Mouse (Mus musculus) forebrain, embryonic 10.5 days (tissue): ENCODE results near the gene Poc5. TPM values are rescaled to one million over a fixed set of nuclear protein-coding genes. Genes with fewer than 3 reads are reported as not detected.
A peak's percentile ranks its signal among the peaks of the same experiment; 100 is the strongest.

ENCODE experiments used
- DNase-seq: peaks from one replicate; pipeline ENCODE4 v3.0.0-alpha.2; 2017; ENCODE audit warnings: low spot score; ENCODE audit errors: extremely low spot score
- H3K27ac ChIP-seq: fragments of 300-500 bp; sonication (generic); 2 replicates; pipeline ENCODE4 v1.5.1; 2016; ENCODE audit warnings: mild to moderate bottlenecking
- H3K27me3 ChIP-seq: fragments of 300-500 bp; sonication (generic); 2 replicates; pipeline ENCODE4 v1.6.1; 2016; ENCODE audit warnings: mild to moderate bottlenecking; ENCODE audit not compliant: poor library complexity, severe bottlenecking
- H3K36me3 ChIP-seq: fragments of 300-500 bp; sonication (generic); replicated peaks from 2 replicates; pipeline ENCODE4 v1.6.1; 2016; ENCODE audit warnings: mild to moderate bottlenecking, moderate library complexity
- H3K4me1 ChIP-seq: fragments of 300-500 bp; sonication (generic); 2 replicates; pipeline ENCODE4 v1.6.1; 2016
- H3K4me3 ChIP-seq: fragments of 300-500 bp; sonication (generic); 2 replicates; pipeline ENCODE4 v1.5.1; 2016; ENCODE audit warnings: mild to moderate bottlenecking, moderate library complexity
- H3K9me3 ChIP-seq: fragments of 300-500 bp; sonication (generic); 2 replicates; pipeline ENCODE4 v1.6.1; 2016; ENCODE audit warnings: mild to moderate bottlenecking, moderate library complexity
- WGBS: fragments of 180-500 bp; shearing (Covaris S2); methylation state at CpG from one replicate; pipeline ENCODE4 v1.1.7; 2016; 5-methylcytosine and 5-hydroxymethylcytosine counted together
- polyA plus RNA-seq: library from polyadenylated mRNA; unstranded; fragments of >200 nt; fragmentation: Nextera tagmentation; extraction: Ambion mirVana; gene quantifications from 2 replicates; pipeline ENCODE4 v1.2.1, GENCODE M21; 2016

The Poc5 gene
- polyA plus RNA-seq, 1 experiment from 2014 or later, result 19.6 TPM

GRCm38 (mm10) chr13:96434899-96435331 is 46.8 kb downstream of the Poc5 start:
- peak overlapping the region; percentile 9; the same call in 1 of the 2 replicates for H3K27ac ChIP-seq
- no peak for DNase-seq
- peaks cover 17% of the 10 kb centered on the region for H3K4me1 ChIP-seq
- H3K4me3 ChIP-seq, result no peak overlapping the region
- H3K36me3 ChIP-seq, result no peaks in the 10 kb centered on the region
- H3K27me3 ChIP-seq, result no peaks in the 10 kb centered on the region
- 68% methylated on average over 5 of the region's 5 CpGs for WGBS
- no peaks in the 10 kb centered on the region for H3K9me3 ChIP-seq

DNA sequence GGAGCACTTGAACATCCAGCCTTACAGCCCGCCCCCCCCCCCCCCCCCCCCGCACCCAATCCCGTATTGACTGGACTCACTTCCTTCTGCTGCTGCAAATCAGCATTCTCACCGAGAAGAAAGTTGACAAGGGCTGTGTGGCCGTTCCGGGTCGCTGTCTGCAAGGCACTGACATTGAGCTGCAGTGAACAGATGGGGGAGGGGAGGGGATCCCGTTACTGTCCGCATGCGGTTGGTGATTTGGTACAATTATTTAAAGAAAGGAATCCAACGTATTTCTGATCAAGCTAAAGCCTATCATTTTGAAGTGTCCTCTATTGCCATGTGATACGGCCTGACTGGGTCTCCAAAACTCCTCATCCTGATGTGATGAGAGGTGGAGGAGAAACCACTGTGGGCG is 47.7 kb downstream of the Poc5 start:
- 55% methylated on average over 12 of the region's 13 CpGs for WGBS
- no peak overlapping the region for H3K4me3 ChIP-seq
- no peak for DNase-seq

GRCm38 (mm10) chr13:96436921-96437320 is 48.8 kb downstream of the Poc5 start:
- Histone ChIP-seq H3K4me3 (no peak overlapping the region), H3K27ac (no peak overlapping the region), H3K9me3 (no peaks in the 10 kb centered on the region), H3K36me3 (no peaks in the 10 kb centered on the region), H3K4me1 (peaks cover 17% of the 10 kb centered on the region), H3K27me3 (no peaks in the 10 kb centered on the region)
- no peak for DNase-seq
- 100% methylated on average over 1 of the region's 1 CpGs for WGBS

More for the DNA sequence above, 47.7 kb downstream of the Poc5 start:
- H3K4me1 ChIP-seq, result peaks cover 17% of the 10 kb centered on the region
- H3K36me3 ChIP-seq, result no peaks in the 10 kb centered on the region
- no peaks in the 10 kb centered on the region for H3K27me3 ChIP-seq
- no peaks in the 10 kb centered on the region for H3K9me3 ChIP-seq
- H3K27ac ChIP-seq, result no peak overlapping the region

- DNase-seq, result no peak
- WGBS, result 95% methylated on average over 4 of the region's 4 CpGs
- no peak overlapping the region for H3K27ac ChIP-seq
- no peak overlapping the region for H3K4me3 ChIP-seq
- no peaks in the 10 kb centered on the region for H3K27me3 ChIP-seq
- no peaks in the 10 kb centered on the region for H3K9me3 ChIP-seq
- peaks cover 7% of the 10 kb centered on the region for H3K4me1 ChIP-seq
- no peaks in the 10 kb centered on the region for H3K36me3 ChIP-seq
Measured at GRCm38 (mm10) chr13:96440436-96440835, 52.3 kb downstream of the Poc5 start.

GRCm38 (mm10) chr13:96450205-96450856 is 62.2 kb downstream of the Poc5 start:
- H3K36me3 ChIP-seq, result no peaks in the 10 kb centered on the region
- H3K27me3 ChIP-seq, result no peaks in the 10 kb centered on the region
- WGBS, result 81% methylated on average over 11 of the region's 11 CpGs
- no peak for DNase-seq
- H3K4me3 ChIP-seq, result no peak overlapping the region
- H3K4me1 ChIP-seq, result no peaks in the 10 kb centered on the region
- no peaks in the 10 kb centered on the region for H3K9me3 ChIP-seq
- no peak overlapping the region for H3K27ac ChIP-seq

DNA sequence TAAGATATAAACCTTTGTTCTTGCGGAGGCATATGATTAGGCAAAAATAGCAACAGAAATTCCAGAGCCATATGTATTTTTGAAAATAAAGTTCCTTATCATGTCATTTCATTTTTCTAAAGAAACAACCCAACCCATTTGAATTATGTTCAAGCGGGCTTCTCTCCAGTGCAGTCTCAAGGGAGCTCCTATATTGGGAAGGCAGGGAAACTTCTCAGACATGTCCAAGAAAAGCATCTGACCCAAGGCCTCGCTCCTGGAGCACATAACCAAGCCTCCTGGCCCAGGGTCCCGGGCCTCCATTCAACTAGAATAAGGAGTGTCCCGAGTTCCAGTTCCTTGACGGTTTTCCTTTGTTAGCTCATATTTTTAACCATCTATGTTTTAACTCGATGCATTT is 62.8 kb downstream of the Poc5 start:
- Histone ChIP-seq H3K27me3 (no peaks in the 10 kb centered on the region), H3K27ac (no peak overlapping the region), H3K4me1 (no peaks in the 10 kb centered on the region), H3K36me3 (no peaks in the 10 kb centered on the region), H3K9me3 (no peaks in the 10 kb centered on the region), H3K4me3 (no peak overlapping the region)
- 92% methylated on average over 7 of the region's 7 CpGs for WGBS
- DNase-seq, result no peak

DNA sequence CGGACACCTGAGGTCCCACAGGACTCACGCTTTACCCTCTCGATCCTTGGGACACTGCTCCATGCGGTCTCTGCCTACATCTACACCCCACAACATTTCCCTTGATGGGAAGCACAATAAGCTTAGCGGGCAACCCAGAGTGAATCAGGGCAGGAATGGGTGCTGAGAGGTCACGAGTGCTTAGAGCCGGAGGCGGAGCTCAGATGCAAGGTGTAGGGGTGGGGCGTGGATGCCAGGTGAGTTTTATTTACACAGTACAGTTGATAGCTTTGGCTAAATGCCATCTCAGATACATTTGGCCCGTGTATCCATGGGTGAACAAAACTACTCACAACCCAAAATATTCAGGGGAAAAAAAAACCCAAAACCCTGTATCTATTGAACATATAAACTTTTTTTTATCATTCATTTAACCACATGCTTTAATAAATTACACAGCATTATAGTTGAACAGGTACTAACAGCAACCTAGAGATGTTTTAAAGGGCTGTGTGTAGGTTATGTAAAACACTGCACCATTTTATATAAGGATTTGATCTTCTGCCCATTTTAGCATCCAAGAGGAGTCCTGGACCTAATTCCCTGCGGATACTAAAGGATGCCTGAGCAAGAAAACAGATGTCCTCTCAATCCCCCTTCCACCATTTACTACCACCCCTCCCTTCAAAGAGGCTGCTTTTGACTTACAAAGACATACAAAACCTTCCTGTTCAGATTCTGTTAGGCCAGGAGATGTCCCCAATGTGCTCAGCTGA is 63.5 kb downstream of the Poc5 start:
- no peak for DNase-seq
- no peaks in the 10 kb centered on the region for H3K36me3 ChIP-seq
- no peaks in the 10 kb centered on the region for H3K27me3 ChIP-seq
- no peaks in the 10 kb centered on the region for H3K4me1 ChIP-seq
- H3K4me3 ChIP-seq, result no peak overlapping the region
- no peak overlapping the region for H3K27ac ChIP-seq
- 91% methylated on average over 11 of the region's 11 CpGs for WGBS
- no peaks in the 10 kb centered on the region for H3K9me3 ChIP-seq

GRCm38 (mm10) chr13:96452621-96453020 is 64.5 kb downstream of the Poc5 start:
- WGBS, result 93% methylated on average over 3 of the region's 3 CpGs
- no peak for DNase-seq
- H3K36me3 ChIP-seq, result no peaks in the 10 kb centered on the region
- no peaks in the 10 kb centered on the region for H3K9me3 ChIP-seq
- no peaks in the 10 kb centered on the region for H3K4me1 ChIP-seq
- H3K27me3 ChIP-seq, result no peaks in the 10 kb centered on the region
- H3K27ac ChIP-seq, result no peak overlapping the region
- no peak overlapping the region for H3K4me3 ChIP-seq

DNA sequence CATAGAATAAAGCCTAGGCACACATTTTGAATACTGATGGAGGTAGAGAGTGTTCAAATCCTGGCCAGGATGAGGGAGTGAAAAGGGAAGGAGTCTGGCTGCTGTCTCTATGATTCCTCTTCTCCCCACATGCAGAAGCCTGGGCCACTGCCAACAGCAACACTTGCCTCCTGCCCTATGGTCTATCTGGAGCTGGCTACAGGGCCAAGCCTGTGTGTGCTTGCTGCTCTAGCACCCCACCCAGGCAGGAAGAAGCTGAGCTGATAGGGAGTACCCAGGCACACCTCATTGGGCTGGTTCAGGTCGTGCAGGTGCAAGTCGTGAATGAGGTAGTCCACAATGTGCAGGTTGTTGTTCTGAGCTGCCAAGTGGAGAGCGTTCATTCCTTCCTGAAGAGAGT is 66.2 kb downstream of the Poc5 start:
- no peaks in the 10 kb centered on the region for H3K27me3 ChIP-seq
- H3K4me3 ChIP-seq, result no peak overlapping the region
- no peak overlapping the region for H3K27ac ChIP-seq
- no peak for DNase-seq
- no peaks in the 10 kb centered on the region for H3K36me3 ChIP-seq
- no peaks in the 10 kb centered on the region for H3K4me1 ChIP-seq
- no peaks in the 10 kb centered on the region for H3K9me3 ChIP-seq
- WGBS, result 71% methylated on average over 3 of the region's 3 CpGs

- H3K27ac ChIP-seq, result no peak overlapping the region
- no peaks in the 10 kb centered on the region for H3K36me3 ChIP-seq
- WGBS, result 95% methylated on average over 5 of the region's 5 CpGs
- no peaks in the 10 kb centered on the region for H3K27me3 ChIP-seq
- no peaks in the 10 kb centered on the region for H3K9me3 ChIP-seq
- H3K4me3 ChIP-seq, result no peak overlapping the region
- DNase-seq, result no peak
- no peaks in the 10 kb centered on the region for H3K4me1 ChIP-seq
Measured at GRCm38 (mm10) chr13:96457566-96457965, 69.5 kb downstream of the Poc5 start.

- no peak for DNase-seq
- no peaks in the 10 kb centered on the region for H3K36me3 ChIP-seq
- H3K4me3 ChIP-seq, result no peak overlapping the region
- H3K4me1 ChIP-seq, result no peaks in the 10 kb centered on the region
- H3K9me3 ChIP-seq, result no peaks in the 10 kb centered on the region
- no peaks in the 10 kb centered on the region for H3K27me3 ChIP-seq
- no peak overlapping the region for H3K27ac ChIP-seq
- WGBS, result 94% methylated on average over 5 of the region's 5 CpGs
Measured at GRCm38 (mm10) chr13:96458018-96458417, 69.9 kb downstream of the Poc5 start.

DNA sequence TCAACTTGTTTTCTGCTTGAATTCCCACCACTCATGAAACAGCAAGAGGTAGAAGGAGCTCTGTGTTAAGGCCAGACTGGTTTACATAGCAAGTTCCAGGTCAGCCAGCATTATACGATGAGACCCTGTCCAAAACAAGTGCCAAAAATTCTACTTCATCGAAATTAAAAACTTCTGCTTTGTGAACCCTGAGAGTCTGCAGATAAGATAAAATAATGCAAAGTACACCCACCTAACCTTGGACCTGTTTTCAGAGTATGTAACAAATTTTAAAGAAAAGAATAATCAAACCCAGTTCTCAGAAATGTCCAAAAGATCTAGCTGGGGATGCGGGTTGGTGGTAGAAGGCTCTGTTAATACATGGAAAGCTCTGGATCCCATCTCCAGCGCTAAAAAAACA is 70.5 kb downstream of the Poc5 start:
- Histone ChIP-seq H3K4me3 (no peak overlapping the region), H3K36me3 (no peaks in the 10 kb centered on the region), H3K9me3 (no peaks in the 10 kb centered on the region), H3K27ac (no peak overlapping the region), H3K4me1 (no peaks in the 10 kb centered on the region), H3K27me3 (no peaks in the 10 kb centered on the region)
- 84% methylated on average over 4 of the region's 4 CpGs for WGBS
- DNase-seq, result no peak

GRCm38 (mm10) chr13:96462644-96463043 is 74.5 kb downstream of the Poc5 start:
- WGBS, result 76% methylated on average over 1 of the region's 1 CpGs
- no peaks in the 10 kb centered on the region for H3K9me3 ChIP-seq
- H3K4me3 ChIP-seq, result no peak overlapping the region
- H3K36me3 ChIP-seq, result no peaks in the 10 kb centered on the region
- H3K27ac ChIP-seq, result no peak overlapping the region
- no peak for DNase-seq
- H3K4me1 ChIP-seq, result no peaks in the 10 kb centered on the region
- no peaks in the 10 kb centered on the region for H3K27me3 ChIP-seq
